Mouse (Mus musculus) limb, embryonic 15.5 days (tissue): ENCODE measurements around the gene Glis3. TPM values are rescaled to one million over a fixed set of nuclear protein-coding genes. Genes with fewer than 3 reads are reported as not detected.

Source experiments
- ATAC-seq: fragments of 200-750 bp; cut with Nextera tagmentation; 2 replicates; pipeline ENCODE4 v1.8.0; 2017; ENCODE audit warnings: low read depth, moderate TSS enrichment; ENCODE audit not compliant: insufficient number of reproducible peaks, low FRiP score, low TSS enrichment
- H3K27ac ChIP-seq: fragments of 300-500 bp; sonication (generic); 2 replicates; pipeline ENCODE4 v1.5.1; 2015; ENCODE audit warnings: moderate library complexity, mild to moderate bottlenecking, inconsistent platforms
- H3K27me3 ChIP-seq: fragments of 300-500 bp; sonication (generic); 2 replicates; pipeline ENCODE4 v1.6.1; 2015; ENCODE audit warnings: inconsistent platforms
- H3K36me3 ChIP-seq: fragments of 300-500 bp; sonication (generic); 2 replicates; pipeline ENCODE4 v1.6.1; 2015; ENCODE audit warnings: inconsistent platforms
- H3K4me1 ChIP-seq: fragments of 300-500 bp; sonication (generic); 2 replicates; pipeline ENCODE4 v1.6.1; 2015; ENCODE audit warnings: inconsistent platforms
- H3K4me2 ChIP-seq: fragments of 300-500 bp; sonication (generic); 2 replicates; pipeline ENCODE4 v1.6.1; 2015; ENCODE audit warnings: mild to moderate bottlenecking, inconsistent platforms
- H3K4me3 ChIP-seq: fragments of 300-500 bp; sonication (generic); 2 replicates; pipeline ENCODE4 v1.5.1; 2015; ENCODE audit warnings: mild to moderate bottlenecking, inconsistent platforms
- H3K9ac ChIP-seq: fragments of 300-500 bp; sonication (generic); 2 replicates; pipeline ENCODE4 v1.6.1; 2015; ENCODE audit warnings: inconsistent platforms
- H3K9me3 ChIP-seq: fragments of 300-500 bp; sonication (generic); 2 replicates; pipeline ENCODE4 v1.6.1; 2016; ENCODE audit warnings: inconsistent platforms
- WGBS: fragments of 180-500 bp; shearing (Covaris S2); methylation state at CpG from one replicate; pipeline ENCODE4 v1.1.7; 2015; 5-methylcytosine and 5-hydroxymethylcytosine counted together
- polyA plus RNA-seq: library from polyadenylated mRNA; unstranded; fragments of >200 nt; fragmentation: Nextera tagmentation; extraction: Ambion mirVana; gene quantifications from 2 replicates; pipeline ENCODE4 v1.2.1, GENCODE M21; 2015

The Glis3 gene
- polyA plus RNA-seq, 1 experiment from 2014 or later: 3.0 TPM

GRCm38 (mm10) chr19:28246186-28246585 lies 433.7 kb downstream of the Glis3 start:
- no peaks in the 10 kb centered on the region for H3K4me1 ChIP-seq
- H3K9me3 ChIP-seq: no peaks in the 10 kb centered on the region
- H3K36me3 ChIP-seq: no peaks in the 10 kb centered on the region
- H3K27ac ChIP-seq: no peak overlapping the region
- H3K9ac ChIP-seq: no peak overlapping the region
- no peaks in the 10 kb centered on the region for H3K27me3 ChIP-seq
- 84% methylated on average over 5 of the region's 5 CpGs for WGBS
- no peak for ATAC-seq
- H3K4me2 ChIP-seq: no peak overlapping the region
- H3K4me3 ChIP-seq: no peak overlapping the region

GRCm38 (mm10) chr19:28238073-28238472 lies 441.8 kb downstream of the Glis3 start:
- Histone ChIP-seq H3K9me3 (no peaks in the 10 kb centered on the region), H3K9ac (no peak overlapping the region), H3K27me3 (no peaks in the 10 kb centered on the region; the same call in 1 of the 2 replicates), H3K4me2 (no peak overlapping the region), H3K4me1 (no peaks in the 10 kb centered on the region), H3K4me3 (no peak overlapping the region), H3K36me3 (no peaks in the 10 kb centered on the region), H3K27ac (no peak overlapping the region)
- 75% methylated on average over 4 of the region's 4 CpGs for WGBS
- ATAC-seq: no peak

- H3K9me3 ChIP-seq: no peaks in the 10 kb centered on the region
- H3K27ac ChIP-seq: no peak overlapping the region
- ATAC-seq: no peak
- H3K9ac ChIP-seq: no peak overlapping the region
- 91% methylated on average over 2 of the region's 2 CpGs for WGBS
- H3K27me3 ChIP-seq: no peaks in the 10 kb centered on the region; the same call in 1 of the 2 replicates
- H3K4me2 ChIP-seq: no peak overlapping the region
- H3K4me3 ChIP-seq: no peak overlapping the region
- no peaks in the 10 kb centered on the region for H3K4me1 ChIP-seq
- no peaks in the 10 kb centered on the region for H3K36me3 ChIP-seq
Measured at GRCm38 (mm10) chr19:28237621-28238020, 442.3 kb downstream of the Glis3 start.

GRCm38 (mm10) chr19:28235571-28235970 lies 444.3 kb downstream of the Glis3 start:
- Histone ChIP-seq H3K27me3 (no peaks in the 10 kb centered on the region; the same call in 1 of the 2 replicates), H3K4me1 (no peaks in the 10 kb centered on the region), H3K4me3 (no peak overlapping the region), H3K9ac (no peak overlapping the region), H3K36me3 (no peaks in the 10 kb centered on the region), H3K4me2 (no peak overlapping the region), H3K27ac (no peak overlapping the region), H3K9me3 (no peaks in the 10 kb centered on the region)
- 78% methylated on average over 5 of the region's 5 CpGs for WGBS
- ATAC-seq: no peak

GRCm38 (mm10) chr19:28235096-28235495 lies 444.8 kb downstream of the Glis3 start:
- Histone ChIP-seq H3K27ac (no peak overlapping the region), H3K36me3 (no peaks in the 10 kb centered on the region), H3K9ac (no peak overlapping the region), H3K4me2 (no peak overlapping the region), H3K9me3 (no peaks in the 10 kb centered on the region), H3K4me1 (no peaks in the 10 kb centered on the region), H3K27me3 (no peaks in the 10 kb centered on the region; the same call in 1 of the 2 replicates), H3K4me3 (no peak overlapping the region)
- WGBS: 67% methylated on average over 9 of the region's 9 CpGs
- ATAC-seq: no peak

- ATAC-seq: no peak
- H3K4me1 ChIP-seq: no peaks in the 10 kb centered on the region
- 92% methylated on average over 2 of the region's 2 CpGs for WGBS
- no peaks in the 10 kb centered on the region for H3K9me3 ChIP-seq
- H3K9ac ChIP-seq: no peak overlapping the region
- no peak overlapping the region for H3K4me2 ChIP-seq
- H3K36me3 ChIP-seq: no peaks in the 10 kb centered on the region
- no peaks in the 10 kb centered on the region; the same call in 1 of the 2 replicates for H3K27me3 ChIP-seq
- no peak overlapping the region for H3K4me3 ChIP-seq
- no peak overlapping the region for H3K27ac ChIP-seq
Measured at GRCm38 (mm10) chr19:28234676-28235075, 445.2 kb downstream of the Glis3 start.

GRCm38 (mm10) chr19:28231511-28231910 lies 448.4 kb downstream of the Glis3 start:
- H3K36me3 ChIP-seq: no peaks in the 10 kb centered on the region
- no peak overlapping the region for H3K4me2 ChIP-seq
- 57% methylated on average over 3 of the region's 3 CpGs for WGBS
- no peaks in the 10 kb centered on the region for H3K9me3 ChIP-seq
- no peak overlapping the region for H3K9ac ChIP-seq
- ATAC-seq: no peak
- no peak overlapping the region for H3K27ac ChIP-seq
- H3K4me3 ChIP-seq: no peak overlapping the region
- H3K27me3 ChIP-seq: no peaks in the 10 kb centered on the region
- H3K4me1 ChIP-seq: no peaks in the 10 kb centered on the region

GRCm38 (mm10) chr19:28227526-28227925 lies 452.4 kb downstream of the Glis3 start:
- no peaks in the 10 kb centered on the region for H3K9me3 ChIP-seq
- no peak overlapping the region for H3K4me2 ChIP-seq
- no peak overlapping the region for H3K4me3 ChIP-seq
- no peak overlapping the region for H3K27ac ChIP-seq
- H3K36me3 ChIP-seq: no peaks in the 10 kb centered on the region
- WGBS: 69% methylated on average over 10 of the region's 10 CpGs
- no peaks in the 10 kb centered on the region for H3K27me3 ChIP-seq
- no peaks in the 10 kb centered on the region for H3K4me1 ChIP-seq
- no peak for ATAC-seq
- no peak overlapping the region for H3K9ac ChIP-seq

- 32% methylated on average over 6 of the region's 6 CpGs for WGBS
- no peaks in the 10 kb centered on the region for H3K9me3 ChIP-seq
- H3K4me1 ChIP-seq: no peaks in the 10 kb centered on the region
Measured at GRCm38 (mm10) chr19:28225651-28226050, 454.2 kb downstream of the Glis3 start.

GRCm38 (mm10) chr19:28211630-28212029 lies 468.2 kb downstream of the Glis3 start:
- Histone ChIP-seq H3K27me3 (no peaks in the 10 kb centered on the region), H3K27ac (no peak overlapping the region), H3K4me3 (no peak overlapping the region), H3K36me3 (no peaks in the 10 kb centered on the region), H3K4me2 (no peak overlapping the region), H3K9me3 (no peaks in the 10 kb centered on the region), H3K9ac (no peak overlapping the region), H3K4me1 (no peaks in the 10 kb centered on the region)
- 90% methylated on average over 4 of the region's 4 CpGs for WGBS
- ATAC-seq: no peak

More at GRCm38 (mm10) chr19:28225651-28226050, 454.2 kb downstream of the Glis3 start:
- no peak overlapping the region for H3K27ac ChIP-seq
- H3K36me3 ChIP-seq: no peaks in the 10 kb centered on the region
- no peak overlapping the region for H3K4me2 ChIP-seq
- no peaks in the 10 kb centered on the region for H3K27me3 ChIP-seq
- no peak overlapping the region for H3K9ac ChIP-seq
- ATAC-seq: no peak
- H3K4me3 ChIP-seq: no peak overlapping the region

Other genes starting within 250 kb of the Glis3 start
- gene Slc1a1, start 155.0 kb upstream of the Glis3 start, polyA plus RNA-seq: 1.1 and 1.3 TPM in 2 replicates